Mouse (Mus musculus): ENCODE results near the gene Ndrg3. TPM values are rescaled to one million over a fixed set of nuclear protein-coding genes. Genes with fewer than 3 reads are reported as not detected.
A peak's percentile ranks its signal among the peaks of the same experiment; 100 is the strongest.

The Ndrg3 gene
- total and polyA plus RNA-seq, 3 experiments: 16.6 to 27.5 (median 21.8) TPM

DNA sequence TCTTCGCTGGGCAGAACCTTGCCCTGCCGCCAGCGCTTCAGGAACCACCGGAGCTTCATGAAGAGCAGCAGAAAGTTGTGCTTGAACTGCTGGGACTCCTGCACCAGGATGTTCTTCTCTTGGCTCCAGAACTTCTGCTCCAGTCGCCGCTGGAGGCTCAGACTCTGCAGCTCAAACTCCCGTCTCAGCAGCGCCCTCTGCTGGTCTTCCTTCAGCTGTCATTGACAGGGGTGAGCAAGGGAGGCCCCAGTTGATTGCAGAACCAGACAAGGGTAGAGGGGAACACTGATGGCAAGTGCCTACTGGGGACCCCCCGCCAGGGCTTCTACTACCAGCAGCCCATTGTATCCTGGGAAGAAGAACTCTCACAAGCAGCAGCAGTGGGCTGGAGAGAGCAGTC lies 38.9 kb upstream of the Ndrg3 start:
- Histone ChIP-seq H3K36me3 (replicated peaks in 1 of 2; ENCODE audit: control insufficient read depth in 1 of 2, insufficient read depth in 1 of 2, low read length in 1 of 2) (peaks cover 0 to 25% of the 10 kb centered on the region in 2 experiments), H3K9me3 (replicated peaks; ENCODE audit: low read length) (no peaks in the 10 kb centered on the region), H3K4me1 (ENCODE audit: control insufficient read depth in 1 of 2, insufficient read depth in 2 of 2) (no peaks in the 10 kb centered on the region; a peak in 1 of 4 replicates), H3K27ac (ENCODE audit: insufficient read depth, low read depth) (no peak overlapping the region), H3K79me2 (replicated peaks; ENCODE audit: control insufficient read depth, extremely low read depth, insufficient read depth, poor library complexity, severe bottlenecking) (no peaks in the 10 kb centered on the region), H3K4me2 (ENCODE audit: insufficient read depth, low read depth, poor library complexity, severe bottlenecking) (no peak overlapping the region), H3K9ac (ENCODE audit: insufficient read depth, low read depth) (no peak overlapping the region), H3K27me3 (replicated peaks) (no peaks in the 10 kb centered on the region), H3K4me3 (replicated peaks in 1 of 3; ENCODE audit: low read depth in 2 of 3, low read length in 2 of 3, poor library complexity in 1 of 3) (no peak overlapping the region)
- in situ Hi-C loops (cut with MboI; ENCODE audit: low pct_ligation_motif_present, low pct_unique_long_range_greater_than_20kb, low sequenced_read_pairs): no loop called here
- peak; percentile 82 for DNase-seq (ENCODE audit: extremely low read depth)
- TF ChIP-seq CTCF (conservative IDR thresholded peaks at IDR 0.05 in 1 of 2, IDR thresholded peaks at IDR 0.05 in 1 of 2; ENCODE audit: low read depth in 2 of 2, low read length in 2 of 2): peak; percentile 65 to 89
- no peak for TF ChIP-seq ZNF384 (IDR thresholded peaks at IDR 0.05; ENCODE audit: low read depth, low read length)
- TF ChIP-seq CHD1 (IDR thresholded peaks at IDR 0.05; ENCODE audit: low read depth, low read length): no peak
- TF ChIP-seq TBP (conservative IDR thresholded peaks at IDR 0.05; ENCODE audit: low read depth, low read length): no peak
- TF ChIP-seq MXI1 (IDR thresholded peaks at IDR 0.05; ENCODE audit: low read depth, low read length): no peak
- TF ChIP-seq KAT2A (IDR thresholded peaks at IDR 0.05; ENCODE audit: insufficient replicate concordance, low read length): no peak
- no peak for TF ChIP-seq POLR2AphosphoS2 (IDR thresholded peaks at IDR 0.05; ENCODE audit: low read depth, low read length)
- TF ChIP-seq GABPA (IDR thresholded peaks at IDR 0.05; ENCODE audit: insufficient replicate concordance, low read depth, low read length): no peak
- no peak for TF ChIP-seq ZMIZ1 (IDR thresholded peaks at IDR 0.05; ENCODE audit: low read depth, low read length)
- TF ChIP-seq MAFK (IDR thresholded peaks at IDR 0.05; ENCODE audit: insufficient replicate concordance, low read length): no peak
- TF ChIP-seq USF2 (conservative IDR thresholded peaks at IDR 0.05; ENCODE audit: low read depth, low read length): no peak
- TF ChIP-seq NRF1 (IDR thresholded peaks at IDR 0.05; ENCODE audit: low read depth, low read length): no peak
- TF ChIP-seq MEF2A (IDR thresholded peaks at IDR 0.05; ENCODE audit: borderline replicate concordance, low read depth, low read length): no peak
- no peak for TF ChIP-seq CHD2 (IDR thresholded peaks at IDR 0.05; ENCODE audit: low read length)
- TF ChIP-seq RCOR1 (conservative IDR thresholded peaks at IDR 0.05; ENCODE audit: low read depth, low read length): no peak
- no peak for TF ChIP-seq E2F4 (IDR thresholded peaks at IDR 0.05; ENCODE audit: insufficient replicate concordance, low read depth, low read length)
- no peak for TF ChIP-seq JUND (conservative IDR thresholded peaks at IDR 0.05; ENCODE audit: low read depth, low read length)
- no peak for TF ChIP-seq MYC (IDR thresholded peaks at IDR 0.05; ENCODE audit: low read depth, low read length)
- TF ChIP-seq BHLHE40 (IDR thresholded peaks at IDR 0.05; ENCODE audit: low read depth, low read length): no peak
- TF ChIP-seq EP300 (IDR thresholded peaks at IDR 0.05; ENCODE audit: low read length): no peak
- TF ChIP-seq SMC3 (IDR thresholded peaks at IDR 0.05; ENCODE audit: low read depth, low read length): peak; percentile 87
- TF ChIP-seq ZKSCAN1 (IDR thresholded peaks at IDR 0.05; ENCODE audit: borderline replicate concordance, low read depth, low read length): no peak
- TF ChIP-seq MAZ (IDR thresholded peaks at IDR 0.05; ENCODE audit: low read depth, low read length): no peak
- no peak for TF ChIP-seq IRF4 (IDR thresholded peaks at IDR 0.05; ENCODE audit: low read depth, low read length)
- peak; percentile 73 for TF ChIP-seq RAD21 (IDR thresholded peaks at IDR 0.05; ENCODE audit: low read depth, low read length)
- no peak for TF ChIP-seq ELF1 (IDR thresholded peaks at IDR 0.05; ENCODE audit: low read depth, low read length)
- TF ChIP-seq ETS1 (conservative IDR thresholded peaks at IDR 0.05; ENCODE audit: low read depth, low read length): no peak
- no peak for TF ChIP-seq POLR2A (IDR thresholded peaks at IDR 0.05; ENCODE audit: low read depth, low read length)
- no peak for TF ChIP-seq PAX5 (IDR thresholded peaks at IDR 0.05; ENCODE audit: low read length)
- no peak for TF ChIP-seq TCF12 (IDR thresholded peaks at IDR 0.05; ENCODE audit: low read depth, low read length)
- TF ChIP-seq ZC3H11A (IDR thresholded peaks at IDR 0.05; ENCODE audit: low read depth, low read length): peak; percentile 26; the same call in 1 of the 2 replicates
- TF ChIP-seq NELFE (IDR thresholded peaks at IDR 0.05; ENCODE audit: low read depth, low read length): no peak
- dilution Hi-C loops (cut with MboI; ENCODE audit: extremely low pct_ligation_motif_present, extremely low pct_unique_long_range_greater_than_20kb, low sequenced_read_pairs): no loop called here
